Comparison of ENCODE assay signal across 9 mouse cellular contexts in genomic region chr1:73828996-73829395, GRCm38 (mm10).
DNase-seq lines count a peak whose midpoint lies in the region; ATAC-seq lines count a peak whose summit lies in the region.
"Had no signal": no experiment of that assay in that cellular context is flagged by ENCODE, and none has a peak within 500 bp of the region (broad histone marks: within the 10 kb centered on the region; RNA-seq: fewer than 3 reads in every experiment).

No protein-coding gene starts in this region.

- no peaks in the 10 kb centered on the region for H3K9me3 ChIP-seq in midbrain, embryonic 10.5 days (replicated peaks)
- no peaks in the 10 kb centered on the region for H3K9me3 ChIP-seq in midbrain, embryonic 14.5 days (ENCODE audit: control insufficient read depth, low read length)
- H3K9me3 ChIP-seq: midbrain, embryonic 12.5 days had no signal

- peaks cover 45% of the 10 kb centered on the region for H3K4me1 ChIP-seq in midbrain, embryonic 10.5 days
- 0 out of 2 replicates have a peak, but pooled peaks cover 3% of the 10 kb centered on the region for H3K4me1 ChIP-seq in midbrain, embryonic 14.5 days (ENCODE audit: control insufficient read depth, insufficient read depth, low read length)

- 76% methylated on average over 10 of the region's 10 CpGs for WGBS in midbrain, embryonic 10.5 days
- WGBS in midbrain, embryonic 14.5 days, result 70% methylated on average over 10 of the region's 10 CpGs

- intact Hi-C loops in gastrocnemius, postnatal 14 days (cut with DNase I; ENCODE audit: low total_unique reads), result loop anchor here (5.0 to 10.0 kb wide), 3 partner anchors 552 to 1104 kb away; no protein-coding TSS in a partner anchor
- intact Hi-C loops in left cerebral cortex, postnatal 36 days (cut with DNase I), result loop anchor here (5.0 to 10.0 kb wide), 2 partner anchors 554 to 1112 kb away; no protein-coding TSS in a partner anchor

- peaks cover 13% of the 10 kb centered on the region for H3K27me3 ChIP-seq in midbrain, embryonic 10.5 days (ENCODE audit: low read depth, poor library complexity, severe bottlenecking)
- no peaks in the 10 kb centered on the region for H3K27me3 ChIP-seq in midbrain, embryonic 14.5 days (ENCODE audit: control insufficient read depth, insufficient read depth, low read length)
- H3K27me3 ChIP-seq: midbrain, embryonic 12.5 days had no signal

- DNase-seq in gastrocnemius, postnatal 14 days, result peak; percentile 32
- DNase-seq in gastrocnemius, adult 18-20 months (ENCODE audit: low spot score), result no peak
- no peak for DNase-seq in midbrain, embryonic 10.5 days (ENCODE audit: low spot score)
- DNase-seq in midbrain, embryonic 14.5 days, result no peak
- DNase-seq in cerebellum, postnatal 25 days, result peak; percentile 86 to 88
- peak; percentile 24 for DNase-seq in skeletal muscle tissue, adult 2 months (ENCODE audit: low read depth, low spot score)
- no peak for DNase-seq in left cerebral cortex, postnatal 36 days (ENCODE audit: low spot score in 2 of 2)
- DNase-seq in c-Kit-positive CD71-positive TER-119-positive erythroid progenitor cells, embryonic 14.5 days (ENCODE audit: low spot score), result no peak

- no peak overlapping the region for H3K9ac ChIP-seq in midbrain, embryonic 14.5 days (replicated peaks; ENCODE audit: low read length)
- H3K9ac ChIP-seq: midbrain, embryonic 12.5 days had no signal

- H3K36me3 ChIP-seq in midbrain, embryonic 10.5 days, result no peaks in the 10 kb centered on the region
- H3K36me3 ChIP-seq in midbrain, embryonic 14.5 days (ENCODE audit: control insufficient read depth, insufficient read depth, low read length), result no peaks in the 10 kb centered on the region
- H3K36me3 ChIP-seq: midbrain, embryonic 12.5 days had no signal

- H3K27ac ChIP-seq in midbrain, embryonic 10.5 days (replicated peaks), result peak overlapping the region; percentile 39
- no peak overlapping the region for H3K27ac ChIP-seq in midbrain, embryonic 14.5 days (replicated peaks; ENCODE audit: low read depth, low read length)
- H3K27ac ChIP-seq: midbrain, embryonic 12.5 days had no signal

- ATAC-seq in midbrain, embryonic 14.5 days (ENCODE audit: low FRiP score, low TSS enrichment), result no peak

- H3K4me2 ChIP-seq in midbrain, embryonic 14.5 days (ENCODE audit: low read length), result no peak overlapping the region
- H3K4me2 ChIP-seq: midbrain, embryonic 12.5 days had no signal

- no peak overlapping the region for H3K4me3 ChIP-seq in midbrain, embryonic 10.5 days
- H3K4me3 ChIP-seq in midbrain, embryonic 14.5 days (replicated peaks; ENCODE audit: low read depth, low read length), result no peak overlapping the region
- H3K4me3 ChIP-seq: midbrain, embryonic 12.5 days had no signal

Comparison
In these comparisons a context has a peak if more than half of its experiments do, and no peak if none do; other contexts are left out.
1. DNase-seq: peak in gastrocnemius, postnatal 14 days (single experiment), cerebellum, postnatal 25 days (2 of 2) and skeletal muscle tissue, adult 2 months (single experiment); none in gastrocnemius, adult 18-20 months (single experiment), midbrain, embryonic 10.5 days (single experiment), midbrain, embryonic 14.5 days (single experiment), left cerebral cortex, postnatal 36 days (0 of 2) and c-Kit-positive CD71-positive TER-119-positive erythroid progenitor cells, embryonic 14.5 days (single experiment).